Comparison of ENCODE assay signal across 8 mouse cellular contexts in the genomic region with DNA sequence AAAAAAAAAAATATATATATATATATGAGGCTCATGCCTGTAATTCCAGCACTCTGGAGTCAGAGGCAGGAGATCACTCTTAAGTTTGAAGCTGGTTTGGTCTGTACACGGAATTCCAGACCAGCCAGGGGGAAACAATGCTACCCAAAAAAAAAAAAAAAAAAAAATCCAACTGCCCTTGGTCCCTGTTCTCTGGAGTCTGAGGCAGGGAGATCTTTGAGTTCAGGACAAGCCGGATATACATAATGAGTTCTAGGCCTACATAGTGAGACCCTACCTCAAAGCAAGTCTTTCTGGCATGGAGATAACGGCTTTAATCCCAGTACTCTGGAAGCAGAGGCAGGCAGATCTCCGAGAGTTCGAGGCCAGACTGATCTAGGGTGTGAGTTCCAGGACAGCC. TPM values are rescaled to one million over a fixed set of nuclear protein-coding genes. Genes with fewer than 3 reads are reported as not detected.
DNase-seq lines count a peak whose midpoint lies in the region; ATAC-seq and TF ChIP-seq lines count a peak whose summit lies in the region.

No protein-coding gene starts in this region.

- peak overlapping the region; percentile 76 for H3K4me3 ChIP-seq in lung, embryonic 14.5 days (ENCODE audit: low read depth, low read length)
- peak overlapping the region; percentile 83 for H3K4me3 ChIP-seq in embryonic facial prominence, embryonic 15.5 days (replicated peaks)
- peak overlapping the region; percentile 82 for H3K4me3 ChIP-seq in limb, embryonic 10.5 days
- H3K4me3 ChIP-seq in olfactory bulb, adult 2 months (ENCODE audit: insufficient read depth, low read depth, low read length) = peak overlapping the region; percentile 66

- peak overlapping the region; percentile 67; the same call in 1 of the 2 replicates for H3K9ac ChIP-seq in lung, embryonic 14.5 days
- H3K9ac ChIP-seq in embryonic facial prominence, embryonic 15.5 days = peak overlapping the region; percentile 56; the same call in 1 of the 2 replicates

- TF ChIP-seq POLR2A in olfactory bulb, adult 2 months (IDR thresholded peaks at IDR 0.05; ENCODE audit: insufficient read depth, low read depth, low read length) = no peak

- H3K9me3 ChIP-seq in lung, embryonic 14.5 days (ENCODE audit: low read depth, low read length) = no peaks in the 10 kb centered on the region
- no peaks in the 10 kb centered on the region for H3K9me3 ChIP-seq in embryonic facial prominence, embryonic 15.5 days (replicated peaks)
- H3K9me3 ChIP-seq in limb, embryonic 10.5 days (replicated peaks) = no peaks in the 10 kb centered on the region

- no peak for TF ChIP-seq CTCF in lung, embryonic 14.5 days (IDR thresholded peaks at IDR 0.05; ENCODE audit: low read depth)
- TF ChIP-seq CTCF in olfactory bulb, adult 2 months (IDR thresholded peaks at IDR 0.05; ENCODE audit: insufficient read depth, low read depth, low read length) = no peak

- H3K4me2 ChIP-seq in lung, embryonic 14.5 days = peak overlapping the region; percentile 84
- H3K4me2 ChIP-seq in embryonic facial prominence, embryonic 15.5 days (replicated peaks) = peak overlapping the region; percentile 65

- H3K4me1 ChIP-seq in lung, embryonic 14.5 days (ENCODE audit: insufficient read depth) = no peaks in the 10 kb centered on the region
- peaks cover 18% of the 10 kb centered on the region for H3K4me1 ChIP-seq in embryonic facial prominence, embryonic 15.5 days
- H3K4me1 ChIP-seq in limb, embryonic 10.5 days = peaks cover 23% of the 10 kb centered on the region
- H3K4me1 ChIP-seq in olfactory bulb, adult 2 months (ENCODE audit: control insufficient read depth, insufficient read depth, low read length) = 0 out of 2 replicates have a peak, but pooled peaks cover 3% of the 10 kb centered on the region

- peak overlapping the region; percentile 46; the same call in 1 of the 2 replicates for H3K27ac ChIP-seq in lung, embryonic 14.5 days (ENCODE audit: low read depth)
- peak overlapping the region; percentile 93 for H3K27ac ChIP-seq in embryonic facial prominence, embryonic 15.5 days (replicated peaks)
- H3K27ac ChIP-seq in limb, embryonic 10.5 days = no peak overlapping the region
- 0 out of 2 replicates have a peak overlapping the region, but pooled peaks have one; percentile 34 for H3K27ac ChIP-seq in olfactory bulb, adult 2 months (ENCODE audit: insufficient read depth, low read depth, low read length)

- ATAC-seq in lung, embryonic 14.5 days (ENCODE audit: insufficient read depth) = no peak
- no peak for ATAC-seq in embryonic facial prominence, embryonic 15.5 days (ENCODE audit: insufficient number of reproducible peaks, low FRiP score, low TSS enrichment, low read depth)

- WGBS in lung, embryonic 14.5 days = 69% methylated on average over 5 of the region's 5 CpGs
- WGBS in embryonic facial prominence, embryonic 15.5 days = 68% methylated on average over 5 of the region's 5 CpGs
- 70% methylated on average over 5 of the region's 5 CpGs for WGBS in limb, embryonic 10.5 days
- 54% methylated on average over 5 of the region's 5 CpGs for WGBS in olfactory bulb, adult 2 months

- no peaks in the 10 kb centered on the region for H3K27me3 ChIP-seq in lung, embryonic 14.5 days (ENCODE audit: insufficient read depth, low read length)
- H3K27me3 ChIP-seq in embryonic facial prominence, embryonic 15.5 days = no peaks in the 10 kb centered on the region
- no peaks in the 10 kb centered on the region for H3K27me3 ChIP-seq in limb, embryonic 10.5 days (ENCODE audit: low read depth, poor library complexity, severe bottlenecking)

- H3K36me3 ChIP-seq in lung, embryonic 14.5 days (ENCODE audit: insufficient read depth) = peaks cover 16% of the 10 kb centered on the region
- H3K36me3 ChIP-seq in embryonic facial prominence, embryonic 15.5 days = peaks cover 18% of the 10 kb centered on the region
- peaks cover 26% of the 10 kb centered on the region for H3K36me3 ChIP-seq in limb, embryonic 10.5 days

- DNase-seq in lung, embryonic 14.5 days = no peak
- no peak for DNase-seq in lung, postnatal 14 days
- DNase-seq in limb, embryonic 10.5 days (ENCODE audit: low spot score) = no peak
- DNase-seq in testis, postnatal 10 days (ENCODE audit: low spot score) = no peak
- DNase-seq in embryo, embryonic 9.5 days (ENCODE audit: extremely low spot score) = no peak
- no peak for DNase-seq in layer of hippocampus, postnatal 10 days (ENCODE audit: low spot score in 2 of 2)

RNA-seq across cellular contexts. Expression of gene Vhl, which starts 0.4 kb away (rescaled TPM):
- 42.2 and 42.7 TPM in 2 replicates for polyA plus RNA-seq in lung, embryonic 14.5 days (2014; fragmentation: Nextera tagmentation; extraction: Ambion mirVana)
- polyA plus RNA-seq in embryonic facial prominence, embryonic 15.5 days (2015; fragmentation: Nextera tagmentation; extraction: Ambion mirVana) = 43.4 and 47.8 TPM in 2 replicates
- 41.4 and 47.7 TPM in 2 replicates for polyA plus RNA-seq in limb, embryonic 10.5 days (2016; fragmentation: Nextera tagmentation; extraction: Ambion mirVana)
- polyA plus RNA-seq in olfactory bulb, adult 2 months (2012; ENCODE audit: insufficient read depth, insufficient read length, low replicate concordance, missing spikeins) = not detected in 2 replicates
- total RNA-seq in layer of hippocampus, postnatal 10 days (2021) = 10 to 100 TPM; 65.8 to 70.5 TPM

RNA-seq across cellular contexts. Expression of gene Irak2, which starts 14.9 kb away (rescaled TPM):
- polyA plus RNA-seq in lung, embryonic 14.5 days (2014; fragmentation: Nextera tagmentation; extraction: Ambion mirVana) = 3.1 and 3.6 TPM in 2 replicates
- polyA plus RNA-seq in embryonic facial prominence, embryonic 15.5 days (2015; fragmentation: Nextera tagmentation; extraction: Ambion mirVana) = 4.0 and 5.8 TPM in 2 replicates
- polyA plus RNA-seq in limb, embryonic 10.5 days (2016; fragmentation: Nextera tagmentation; extraction: Ambion mirVana) = 4.5 and 8.0 TPM in 2 replicates
- not detected in 2 replicates for polyA plus RNA-seq in olfactory bulb, adult 2 months (2012; ENCODE audit: insufficient read depth, insufficient read length, low replicate concordance, missing spikeins)
- 10 to 100 TPM; 15.0 TPM for total RNA-seq in layer of hippocampus, postnatal 10 days (2021)

RNA-seq across cellular contexts. Expression of gene Brk1, which starts 18.8 kb away (rescaled TPM):
- 227 and 239 TPM in 2 replicates for polyA plus RNA-seq in lung, embryonic 14.5 days (2014; fragmentation: Nextera tagmentation; extraction: Ambion mirVana)
- polyA plus RNA-seq in embryonic facial prominence, embryonic 15.5 days (2015; fragmentation: Nextera tagmentation; extraction: Ambion mirVana) = 221 and 230 TPM in 2 replicates
- 206 and 208 TPM in 2 replicates for polyA plus RNA-seq in limb, embryonic 10.5 days (2016; fragmentation: Nextera tagmentation; extraction: Ambion mirVana)
- not detected in 2 replicates for polyA plus RNA-seq in olfactory bulb, adult 2 months (2012; ENCODE audit: insufficient read depth, insufficient read length, low replicate concordance, missing spikeins)
- 100 to 1,000 TPM; 221 TPM for total RNA-seq in layer of hippocampus, postnatal 10 days (2021)

RNA-seq across cellular contexts. Expression of gene Fancd2os, which starts 22.9 kb away (rescaled TPM):
- polyA plus RNA-seq in lung, embryonic 14.5 days (2014; fragmentation: Nextera tagmentation; extraction: Ambion mirVana) = 0.17 TPM in 1 of 2 replicates, not detected in the other
- polyA plus RNA-seq in embryonic facial prominence, embryonic 15.5 days (2015; fragmentation: Nextera tagmentation; extraction: Ambion mirVana) = 0.16 TPM in 1 of 2 replicates, not detected in the other
- 0.30 TPM in 1 of 2 replicates, not detected in the other for polyA plus RNA-seq in limb, embryonic 10.5 days (2016; fragmentation: Nextera tagmentation; extraction: Ambion mirVana)
- not detected in 2 replicates for polyA plus RNA-seq in olfactory bulb, adult 2 months (2012; ENCODE audit: insufficient read depth, insufficient read length, low replicate concordance, missing spikeins)
- total RNA-seq in layer of hippocampus, postnatal 10 days (2021) = under 1 TPM in 1 of 2 experiments, not detected in 1; 0.49 TPM
